Mouse (Mus musculus) left cerebral cortex, adult 6 months (tissue): Measurements from ENCODE around the gene Bora. TPM values are rescaled to one million over a fixed set of nuclear protein-coding genes. Genes with fewer than 3 reads are reported as not detected.

Experiments used
- long read RNA-seq, 2 experiments: library from polyadenylated mRNA; unstranded; transcript quantifications; one replicate each; pipeline ENCODE4 v2.0.0; 2019 to 2020
- polyA plus RNA-seq: library from polyadenylated mRNA; unstranded; fragments of <200 nt; fragmentation: Nextera tagmentation; gene quantifications from 2 replicates; pipeline ENCODE4 v1.2.3, GENCODE M21; 2021

Gene Bora
- 0.70 and 0.90 TPM in 2 replicates for polyA plus RNA-seq
- long read RNA-seq, experiment 1, partial matches to known transcripts, result 1 of 7 reads
- long read RNA-seq, experiment 1, other reads (novel, unspliced or antisense), result 2 of 7 reads
- long read RNA-seq, experiment 2, result 0 reads

DNA sequence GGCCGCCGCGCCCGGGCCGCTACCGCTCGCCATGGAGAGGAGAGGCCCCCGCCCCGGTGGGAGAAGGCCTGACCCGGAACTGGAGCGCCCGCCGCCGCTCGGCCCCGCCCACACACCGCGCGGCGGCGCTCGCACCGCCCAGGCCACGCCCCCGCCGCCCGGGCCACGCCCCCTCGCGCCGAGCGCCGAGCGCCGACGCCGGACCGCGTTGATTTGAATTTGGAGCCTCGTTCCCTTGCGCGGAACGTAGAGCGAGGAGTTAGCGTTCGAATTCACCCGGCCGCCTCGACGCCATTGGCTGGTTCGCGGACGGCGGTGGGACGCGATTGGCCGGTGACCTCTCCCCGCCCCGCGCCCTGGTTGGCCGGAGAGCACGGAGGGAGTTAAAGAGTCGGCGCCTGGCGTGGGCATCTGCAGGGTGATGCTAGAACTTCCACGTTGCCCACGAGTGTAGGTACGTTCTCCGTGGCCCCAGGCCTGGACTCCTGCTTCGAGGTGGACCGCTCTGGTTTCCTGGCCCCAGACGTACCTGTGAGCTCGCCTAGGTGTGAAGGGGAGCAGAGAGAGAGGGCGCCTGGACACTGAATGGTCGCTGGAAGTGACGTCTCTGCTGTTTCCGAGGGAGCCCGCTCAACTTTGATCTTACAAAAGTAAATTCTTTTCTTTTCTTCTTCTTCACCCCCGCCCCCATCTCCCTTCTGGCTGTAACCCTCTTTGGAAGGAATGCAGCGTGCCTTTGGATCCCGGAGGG lies at the start of gene Bora, which contains the start of gene Mzt1:
TSS of gene Bora (plus strand) at position 192 of the 751 bp plus-strand sequence.
TSS of gene Mzt1 (minus strand) at position 104 of the 751 bp plus-strand sequence.

DNA sequence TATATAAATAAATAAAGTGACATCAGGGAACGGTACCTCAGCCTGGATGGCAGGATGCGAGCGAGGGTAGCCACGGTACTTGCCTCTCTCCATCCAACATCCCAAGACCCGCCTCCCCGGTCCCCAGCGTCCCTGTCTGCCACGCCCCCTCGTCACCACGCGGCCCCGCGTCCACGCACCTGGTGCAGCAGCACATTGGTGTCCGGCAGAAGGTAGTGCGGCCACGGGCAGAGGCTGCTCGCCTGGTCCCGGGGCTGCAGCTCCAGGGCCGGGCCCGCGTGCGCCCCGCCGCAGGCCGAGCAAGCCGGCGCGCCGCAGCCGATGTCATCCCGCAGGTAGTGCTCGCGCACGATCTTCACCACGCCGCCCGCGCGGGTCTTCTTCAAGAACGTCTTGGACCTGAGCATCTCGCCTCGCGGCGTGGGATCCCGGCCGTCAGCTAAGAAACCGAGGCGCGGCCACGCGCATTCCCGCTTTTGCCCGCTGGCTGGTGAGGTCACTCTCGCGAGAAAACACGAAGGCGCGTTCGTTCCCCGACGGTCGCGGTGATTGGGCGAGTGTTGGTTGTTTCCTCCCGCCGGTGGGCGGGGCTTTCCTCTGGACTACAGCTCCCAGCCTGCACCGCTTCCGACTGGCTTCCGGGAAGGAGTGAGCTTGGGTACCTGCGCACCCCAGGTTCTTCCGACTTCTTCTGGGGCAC lies 53.4 kb downstream of the Bora start, which contains the start of the genes Pibf1 and Dis3:
TSS of gene Pibf1 (plus strand) at position 158 of the 700 bp plus-strand sequence.
TSS of gene Dis3 (minus strand) at position 504 of the 700 bp plus-strand sequence.

Other genes with a start within 250 kb of the Bora start
- 3.5 and 4.2 TPM in 2 replicates for gene Rpl36a-ps1, start 51.9 kb upstream of the Bora start, polyA plus RNA-seq
- 98.1 and 108 TPM in 2 replicates for gene Mzt1, start 88 bp upstream of the Bora start, polyA plus RNA-seq
- gene Pibf1, start 53.2 kb downstream of the Bora start, polyA plus RNA-seq, result 7.1 and 7.7 TPM in 2 replicates
- gene Dis3, start 53.5 kb downstream of the Bora start, polyA plus RNA-seq, result 3.8 and 4.3 TPM in 2 replicates